Mouse (Mus musculus): Measurements from ENCODE around the gene Slc9a9. TPM values are rescaled to one million over a fixed set of nuclear protein-coding genes. Genes with fewer than 3 reads are reported as not detected.

Slc9a9 gene
- polyA plus RNA-seq, 2 experiments: 1.1 to 1.3 TPM

DNA sequence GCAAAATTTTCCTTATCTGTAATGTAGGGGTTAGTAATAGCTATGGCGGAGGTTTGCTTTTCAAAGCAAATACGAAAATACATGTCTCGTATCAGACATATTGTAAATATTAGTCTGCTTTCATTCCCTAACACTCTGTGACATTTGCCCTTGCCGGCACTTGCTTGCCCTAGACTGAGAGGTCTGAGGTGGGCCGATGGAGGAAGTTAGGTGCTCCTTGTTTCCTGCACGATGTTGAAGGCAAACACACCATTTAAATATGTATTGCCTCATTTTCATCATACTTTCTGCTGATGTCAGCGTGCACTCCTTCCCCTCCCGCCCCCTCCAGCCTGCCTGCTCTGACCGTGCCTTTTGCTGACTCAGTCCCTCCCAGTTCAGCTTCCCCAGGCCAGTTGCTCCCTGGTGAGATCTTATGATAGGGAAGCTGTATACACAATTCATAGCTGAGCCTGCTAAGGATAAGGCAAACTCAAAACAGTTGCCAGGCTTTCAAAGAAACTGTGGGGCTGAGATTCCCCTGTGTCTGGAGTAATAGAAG, 26.9 kb downstream of the Slc9a9 start:
- Histone ChIP-seq H3K27ac (no peak overlapping the region), H3K4me3 (ENCODE audit: insufficient read depth in 1 of 2, low read depth in 2 of 2, low read length in 2 of 2) (no peak overlapping the region), H3K27me3 (ENCODE audit: control insufficient read depth, insufficient read depth, low read length) (no peaks in the 10 kb centered on the region), H3K9me3 (ENCODE audit: control insufficient read depth, low read length) (no peaks in the 10 kb centered on the region), H3K36me3 (replicated peaks; ENCODE audit: control insufficient read depth, insufficient read depth, low read depth) (no peaks in the 10 kb centered on the region), H3K4me2 (ENCODE audit: low read depth) (0 out of 2 replicates have a peak overlapping the region, but pooled peaks have one; percentile 20), H3K9ac (replicated peaks) (no peak overlapping the region), H3K4me1 (replicated peaks; ENCODE audit: control insufficient read depth in 2 of 2, insufficient read depth in 2 of 2, low read length in 1 of 2) (peaks cover 18 to 46% of the 10 kb centered on the region in 2 experiments)
- WGBS (ENCODE audit: insufficient replicate concordance): 22% methylated on average over 9 of the region's 9 CpGs
- no peak for TF ChIP-seq EP300 (IDR thresholded peaks at IDR 0.05; ENCODE audit: low read depth)
- no peak for TF ChIP-seq CTCF (IDR thresholded peaks at IDR 0.05; ENCODE audit: low read depth)
- peak; percentile 7 to 41 (median 7) for DNase-seq (ENCODE audit: low read depth in 3 of 3, low spot score in 3 of 3)
- peak; percentile 74 for ATAC-seq (ENCODE audit: insufficient read depth)

DNA sequence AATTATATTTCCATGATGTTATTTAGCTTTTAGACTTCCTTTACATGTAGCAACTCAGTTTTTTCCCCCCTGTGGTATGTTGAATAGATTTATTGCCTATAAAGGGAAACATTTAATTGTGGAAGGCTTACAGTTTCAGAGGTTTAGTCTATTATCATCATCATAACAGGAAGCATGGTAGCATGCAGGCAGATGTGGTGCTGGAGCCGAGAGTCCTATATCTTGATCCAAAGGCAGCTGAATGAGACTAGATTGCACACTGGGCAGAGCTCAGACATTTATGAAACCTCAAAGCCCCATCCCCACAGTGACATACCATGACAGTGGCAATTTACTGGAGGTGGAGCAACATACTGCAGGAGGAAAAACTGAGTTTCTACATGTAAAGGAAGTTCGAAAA, 28.5 kb downstream of the Slc9a9 start:
- H3K9me3 ChIP-seq (ENCODE audit: control insufficient read depth, low read length): no peaks in the 10 kb centered on the region
- H3K27me3 ChIP-seq (ENCODE audit: control insufficient read depth, insufficient read depth, low read length): no peaks in the 10 kb centered on the region
- no peak overlapping the region for H3K4me3 ChIP-seq (ENCODE audit: insufficient read depth in 1 of 2, low read depth in 2 of 2, low read length in 2 of 2)
- 28% methylated on average over 2 of the region's 2 CpGs for WGBS (ENCODE audit: insufficient replicate concordance)
- peaks cover 13 to 36% of the 10 kb centered on the region in 2 experiments for H3K4me1 ChIP-seq (replicated peaks; ENCODE audit: control insufficient read depth in 2 of 2, insufficient read depth in 2 of 2, low read length in 1 of 2)
- ATAC-seq (ENCODE audit: insufficient read depth) (no peak), DNase-seq (ENCODE audit: low read depth in 3 of 3, low spot score in 3 of 3) (no peak)
- no peak overlapping the region for H3K4me2 ChIP-seq (ENCODE audit: low read depth)
- no peak overlapping the region for H3K9ac ChIP-seq (replicated peaks)
- TF ChIP-seq EP300 (IDR thresholded peaks at IDR 0.05; ENCODE audit: low read depth): no peak
- TF ChIP-seq CTCF (IDR thresholded peaks at IDR 0.05; ENCODE audit: low read depth): no peak
- no peaks in the 10 kb centered on the region for H3K36me3 ChIP-seq (replicated peaks; ENCODE audit: control insufficient read depth, insufficient read depth, low read depth)
- no peak overlapping the region for H3K27ac ChIP-seq

GRCm38 (mm10) chr9:94700549-94700948, 30.8 kb downstream of the Slc9a9 start:
- Histone ChIP-seq H3K27ac (no peak overlapping the region), H3K4me1 (replicated peaks; ENCODE audit: control insufficient read depth in 2 of 2, insufficient read depth in 2 of 2, low read length in 1 of 2) (peaks cover 6 to 19% of the 10 kb centered on the region in 2 experiments), H3K4me3 (ENCODE audit: insufficient read depth in 1 of 2, low read depth in 2 of 2, low read length in 2 of 2) (no peak overlapping the region), H3K4me2 (ENCODE audit: low read depth) (no peak overlapping the region), H3K36me3 (replicated peaks; ENCODE audit: control insufficient read depth, insufficient read depth, low read depth) (no peaks in the 10 kb centered on the region), H3K9me3 (ENCODE audit: control insufficient read depth, low read length) (no peaks in the 10 kb centered on the region), H3K9ac (replicated peaks) (no peak overlapping the region), H3K27me3 (ENCODE audit: control insufficient read depth, insufficient read depth, low read length) (no peaks in the 10 kb centered on the region)
- no peak for TF ChIP-seq EP300 (IDR thresholded peaks at IDR 0.05; ENCODE audit: low read depth)
- peak; percentile 45 for TF ChIP-seq CTCF (IDR thresholded peaks at IDR 0.05; ENCODE audit: low read depth)
- WGBS (ENCODE audit: insufficient replicate concordance): 70% methylated on average over 1 of the region's 1 CpGs
- no peak for ATAC-seq (ENCODE audit: insufficient read depth)
- DNase-seq (ENCODE audit: low read depth in 3 of 3, low spot score in 3 of 3): no peak

DNA sequence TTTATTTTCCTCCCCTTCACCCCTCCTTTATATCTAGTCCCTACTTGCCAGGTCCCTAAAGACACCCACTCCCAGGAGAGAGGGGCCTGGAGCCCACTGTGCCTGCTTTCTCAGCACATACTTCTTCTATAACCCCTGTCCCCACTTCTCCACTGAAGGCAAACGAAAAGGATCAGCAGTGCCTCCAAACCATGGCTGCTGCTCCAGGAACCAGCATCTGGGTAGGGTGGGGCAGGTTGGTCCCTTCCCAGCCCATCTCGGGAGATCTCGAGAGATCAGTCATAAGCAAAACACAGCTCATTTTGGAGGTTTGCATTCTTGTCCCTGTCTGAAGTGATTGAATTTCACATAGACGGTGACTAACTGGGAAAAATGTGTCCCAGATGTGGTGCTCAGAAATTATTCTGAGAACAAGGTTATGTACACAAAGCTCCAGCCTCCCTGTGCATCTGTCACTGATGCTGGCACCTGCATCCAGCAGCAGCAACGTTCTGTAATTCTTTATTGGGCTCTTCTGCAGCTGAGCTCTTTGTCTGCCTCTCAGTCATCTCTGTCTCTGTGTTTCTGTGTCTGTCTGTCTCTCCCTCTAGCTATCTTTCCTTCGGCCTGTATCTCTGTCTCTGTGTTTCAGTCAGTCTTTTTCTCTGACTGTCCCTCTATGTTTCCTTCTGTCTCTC, 31.6 kb downstream of the Slc9a9 start:
- no peaks in the 10 kb centered on the region for H3K27me3 ChIP-seq (ENCODE audit: control insufficient read depth, insufficient read depth, low read length)
- WGBS (ENCODE audit: insufficient replicate concordance): 61% methylated on average over 6 of the region's 6 CpGs

GRCm38 (mm10) chr9:94701965-94702634, 32.4 kb downstream of the Slc9a9 start:
- TF ChIP-seq EP300 (IDR thresholded peaks at IDR 0.05; ENCODE audit: low read depth): no peak
- TF ChIP-seq CTCF (IDR thresholded peaks at IDR 0.05; ENCODE audit: low read depth): no peak
- Histone ChIP-seq H3K27ac (no peak overlapping the region), H3K9me3 (ENCODE audit: control insufficient read depth, low read length) (no peaks in the 10 kb centered on the region), H3K9ac (replicated peaks) (no peak overlapping the region), H3K27me3 (ENCODE audit: control insufficient read depth, insufficient read depth, low read length) (no peaks in the 10 kb centered on the region), H3K4me2 (ENCODE audit: low read depth) (no peak overlapping the region), H3K36me3 (replicated peaks; ENCODE audit: control insufficient read depth, insufficient read depth, low read depth) (no peaks in the 10 kb centered on the region), H3K4me1 (replicated peaks; ENCODE audit: control insufficient read depth in 2 of 2, insufficient read depth in 2 of 2, low read length in 1 of 2) (peaks cover 0 to 4% of the 10 kb centered on the region in 2 experiments; a peak in 2 of 4 replicates), H3K4me3 (ENCODE audit: insufficient read depth in 1 of 2, low read depth in 2 of 2, low read length in 2 of 2) (no peak overlapping the region)
- WGBS (ENCODE audit: insufficient replicate concordance): 55% methylated on average over 10 of the region's 10 CpGs
- no peak for DNase-seq (ENCODE audit: low read depth in 3 of 3, low spot score in 3 of 3)
- ATAC-seq (ENCODE audit: insufficient read depth): no peak

More for the DNA sequence above, 31.6 kb downstream of the Slc9a9 start:
- DNase-seq (ENCODE audit: low read depth in 3 of 3, low spot score in 3 of 3): no peak
- Histone ChIP-seq H3K9me3 (ENCODE audit: control insufficient read depth, low read length) (no peaks in the 10 kb centered on the region), H3K4me1 (replicated peaks; ENCODE audit: control insufficient read depth in 2 of 2, insufficient read depth in 2 of 2, low read length in 1 of 2) (peaks cover 0 to 12% of the 10 kb centered on the region in 2 experiments; a peak in 3 of 4 replicates), H3K27ac (no peak overlapping the region), H3K4me2 (ENCODE audit: low read depth) (no peak overlapping the region), H3K36me3 (replicated peaks; ENCODE audit: control insufficient read depth, insufficient read depth, low read depth) (no peaks in the 10 kb centered on the region), H3K4me3 (ENCODE audit: insufficient read depth in 1 of 2, low read depth in 2 of 2, low read length in 2 of 2) (no peak overlapping the region), H3K9ac (replicated peaks) (no peak overlapping the region)
- no peak for ATAC-seq (ENCODE audit: insufficient read depth)
- no peak for TF ChIP-seq EP300 (IDR thresholded peaks at IDR 0.05; ENCODE audit: low read depth)
- no peak for TF ChIP-seq CTCF (IDR thresholded peaks at IDR 0.05; ENCODE audit: low read depth)
